In the genomic region with DNA sequence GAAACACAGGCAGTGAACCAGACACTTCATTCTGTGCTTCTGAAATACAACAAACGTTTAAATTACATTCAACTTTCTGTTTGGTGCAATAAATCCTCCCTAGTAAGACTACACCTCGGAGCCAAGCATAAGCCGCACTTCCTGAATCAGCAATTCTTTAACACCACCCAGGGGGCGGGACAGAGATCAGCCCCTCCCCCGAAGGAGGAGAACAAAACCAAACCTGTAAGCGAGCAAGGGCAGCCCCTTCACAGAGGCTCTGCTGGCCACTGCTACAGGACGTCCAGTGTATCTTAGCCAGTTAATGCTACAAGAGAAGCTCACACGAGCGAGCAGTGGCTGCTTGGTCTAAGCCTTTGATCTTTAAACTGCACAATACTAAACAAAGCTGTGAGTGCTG, we compare ENCODE assay signal across 9 mouse cellular contexts. TPM values are rescaled to one million over a fixed set of nuclear protein-coding genes. Genes with fewer than 3 reads are reported as not detected.
A peak's percentile ranks its signal among the peaks of the same experiment; 100 is the strongest.
DNase-seq lines count a peak whose midpoint lies in the region; ATAC-seq and TF ChIP-seq lines count a peak whose summit lies in the region.
"Had no signal": no experiment of that assay in that cellular context is flagged by ENCODE, and none has a peak within 500 bp of the region (broad histone marks: within the 10 kb centered on the region; RNA-seq: fewer than 3 reads in every experiment).

No protein-coding gene starts in this region.

- ATAC-seq in erythroid progenitor cell, adult 5-6 weeks (replicated peaks; ENCODE audit: low FRiP score, poor library complexity, severe bottlenecking) = peak; percentile 85
- ATAC-seq in hindbrain, embryonic 13.5 days (ENCODE audit: low FRiP score) = no peak
- ATAC-seq in limb, embryonic 14.5 days (ENCODE audit: low FRiP score, low read depth) = peak; percentile 47; the same call in 1 of the 2 replicates
- no peak for ATAC-seq in midbrain, embryonic 14.5 days (ENCODE audit: low FRiP score, low TSS enrichment)
- peak; percentile 92 for ATAC-seq in stomach, postnatal 0 days (ENCODE audit: low FRiP score, low TSS enrichment)

- TF ChIP-seq EP300 in stomach, postnatal 0 days (optimal IDR thresholded peaks at IDR 0.05) = no peak

- H3K4me2 ChIP-seq in hindbrain, embryonic 13.5 days = peak overlapping the region; percentile 4; the same call in 1 of the 2 replicates
- H3K4me2 ChIP-seq in limb, embryonic 14.5 days (replicated peaks; ENCODE audit: low read depth, low read length, severe bottlenecking) = peak overlapping the region; percentile 36
- peak overlapping the region; percentile 37 for H3K4me2 ChIP-seq in midbrain, embryonic 14.5 days (ENCODE audit: low read length)
- peak overlapping the region; percentile 37 for H3K4me2 ChIP-seq in stomach, postnatal 0 days (replicated peaks; ENCODE audit: low read depth)

- DNase-seq in heart, adult 11 months = peak; percentile 94
- DNase-seq in heart, adult 8-10 months (ENCODE audit: low spot score) = no peak
- DNase-seq in limb, embryonic 14.5 days (ENCODE audit: low spot score) = peak; percentile 76
- peak; percentile 67 for DNase-seq in midbrain, embryonic 14.5 days
- peak; percentile 85 for DNase-seq in stomach, postnatal 0 days (ENCODE audit: low spot score)
- no peak for DNase-seq in layer of hippocampus, adult 9-10 months (ENCODE audit: low spot score)

- no peaks in the 10 kb centered on the region for H3K9me3 ChIP-seq in hindbrain, embryonic 13.5 days
- no peaks in the 10 kb centered on the region for H3K9me3 ChIP-seq in limb, embryonic 14.5 days (ENCODE audit: control insufficient read depth, low read length)
- H3K9me3 ChIP-seq in midbrain, embryonic 14.5 days (ENCODE audit: control insufficient read depth, low read length) = no peaks in the 10 kb centered on the region
- H3K9me3 ChIP-seq in stomach, postnatal 0 days (ENCODE audit: control insufficient read depth, low read length) = no peaks in the 10 kb centered on the region

- no peaks in the 10 kb centered on the region for H3K27me3 ChIP-seq in hindbrain, embryonic 13.5 days
- H3K27me3 ChIP-seq in limb, embryonic 14.5 days (ENCODE audit: control insufficient read depth, insufficient read depth, low read length) = no peaks in the 10 kb centered on the region
- H3K27me3 ChIP-seq in midbrain, embryonic 14.5 days (ENCODE audit: control insufficient read depth, insufficient read depth, low read length) = no peaks in the 10 kb centered on the region
- H3K27me3 ChIP-seq in stomach, postnatal 0 days (ENCODE audit: control insufficient read depth, insufficient read depth, low read length) = no peaks in the 10 kb centered on the region

- peaks cover 13% of the 10 kb centered on the region; the same call in 1 of the 2 replicates for H3K4me1 ChIP-seq in hindbrain, embryonic 13.5 days (replicated peaks)
- peaks cover 25% of the 10 kb centered on the region for H3K4me1 ChIP-seq in limb, embryonic 14.5 days (ENCODE audit: control insufficient read depth, insufficient read depth, low read length)
- H3K4me1 ChIP-seq in midbrain, embryonic 14.5 days (ENCODE audit: control insufficient read depth, insufficient read depth, low read length) = no peaks in the 10 kb centered on the region
- H3K4me1 ChIP-seq in stomach, postnatal 0 days (replicated peaks; ENCODE audit: control insufficient read depth, insufficient read depth) = no peaks in the 10 kb centered on the region

- TF ChIP-seq CTCF in stomach, postnatal 0 days (IDR thresholded peaks at IDR 0.05; ENCODE audit: low read depth) = no peak

- no peaks in the 10 kb centered on the region for H3K36me3 ChIP-seq in hindbrain, embryonic 13.5 days
- peaks cover 14% of the 10 kb centered on the region for H3K36me3 ChIP-seq in limb, embryonic 14.5 days (ENCODE audit: control insufficient read depth, insufficient read depth, low read length)
- no peaks in the 10 kb centered on the region for H3K36me3 ChIP-seq in midbrain, embryonic 14.5 days (ENCODE audit: control insufficient read depth, insufficient read depth, low read length)
- H3K36me3 ChIP-seq in stomach, postnatal 0 days (ENCODE audit: control insufficient read depth, insufficient read depth, low read length) = no peaks in the 10 kb centered on the region
- H3K36me3 ChIP-seq: G1E had no signal

- H3K9ac ChIP-seq in hindbrain, embryonic 13.5 days = no peak overlapping the region
- H3K9ac ChIP-seq in limb, embryonic 14.5 days (ENCODE audit: low read depth, low read length, severe bottlenecking) = no peak overlapping the region
- no peak overlapping the region for H3K9ac ChIP-seq in midbrain, embryonic 14.5 days (replicated peaks; ENCODE audit: low read length)
- no peak overlapping the region for H3K9ac ChIP-seq in stomach, postnatal 0 days (ENCODE audit: low read length)

- H3K27ac ChIP-seq in hindbrain, embryonic 13.5 days = no peak overlapping the region
- H3K27ac ChIP-seq in limb, embryonic 14.5 days (replicated peaks; ENCODE audit: low read depth, low read length) = peak overlapping the region; percentile 63; the same call in 1 of the 2 replicates
- H3K27ac ChIP-seq in midbrain, embryonic 14.5 days (replicated peaks; ENCODE audit: low read depth, low read length) = no peak overlapping the region
- H3K27ac ChIP-seq in stomach, postnatal 0 days (replicated peaks) = 0 out of 2 replicates have a peak overlapping the region, but pooled peaks have one; percentile 20

- 7% methylated on average over 9 of the region's 9 CpGs for WGBS in hindbrain, embryonic 13.5 days
- WGBS in limb, embryonic 14.5 days = 8% methylated on average over 9 of the region's 9 CpGs
- WGBS in midbrain, embryonic 14.5 days = 1% methylated on average over 9 of the region's 9 CpGs
- 1% methylated on average over 9 of the region's 9 CpGs for WGBS in stomach, postnatal 0 days

- TF ChIP-seq POLR2A in limb, embryonic 14.5 days (IDR thresholded peaks at IDR 0.05; ENCODE audit: borderline replicate concordance, extremely low read depth, insufficient read depth, insufficient read length) = no peak

- no peak overlapping the region for H3K4me3 ChIP-seq in hindbrain, embryonic 13.5 days
- H3K4me3 ChIP-seq in limb, embryonic 14.5 days (replicated peaks; ENCODE audit: low read length) = no peak overlapping the region; the same call in 1 of the 2 replicates
- H3K4me3 ChIP-seq in midbrain, embryonic 14.5 days (replicated peaks; ENCODE audit: low read depth, low read length) = no peak overlapping the region
- H3K4me3 ChIP-seq in stomach, postnatal 0 days (ENCODE audit: low read depth, low read length) = peak overlapping the region; percentile 0; the same call in 1 of the 2 replicates

RNA-seq across cellular contexts. Expression of gene Prickle1, which starts 43.5 kb away (rescaled TPM):
- 10 to 100 TPM; 10.8 to 18.3 (median 15.4) TPM for total RNA-seq in heart, adult 8-10 months (2022)
- 0.42 TPM in 1 of 2 replicates, not detected in the other for total RNA-seq in erythroid progenitor cell, adult 5-6 weeks (2015; ENCODE audit: low replicate concordance)
- total RNA-seq in erythroid progenitor cell, adult 5-6 weeks (2017; ENCODE audit: low replicate concordance) = not detected in 2 replicates
- 14.9 and 15.9 TPM in 2 replicates for polyA plus RNA-seq in hindbrain, embryonic 13.5 days (2015; fragmentation: Nextera tagmentation; extraction: Ambion mirVana)
- polyA plus RNA-seq in limb, embryonic 14.5 days (2012; rRNA removed) = 31.4 and 36.6 TPM in 2 replicates
- polyA plus RNA-seq in limb, embryonic 14.5 days (2014; fragmentation: Nextera tagmentation; extraction: Ambion mirVana) = 54.0 and 64.2 TPM in 2 replicates
- 8.2 and 11.6 TPM in 2 replicates for polyA plus RNA-seq in midbrain, embryonic 14.5 days (2014; fragmentation: Nextera tagmentation; extraction: Ambion mirVana)
- polyA plus RNA-seq in stomach, postnatal 0 days (2015; fragmentation: Nextera tagmentation; extraction: Ambion mirVana) = 6.5 and 8.1 TPM in 2 replicates
- polyA plus RNA-seq: G1E had no signal

Comparison
In these comparisons a context has a peak if more than half of its experiments do, and no peak if none do; other contexts are left out.
1. DNase-seq: peak in heart, adult 11 months (single experiment), limb, embryonic 14.5 days (single experiment), midbrain, embryonic 14.5 days (single experiment) and stomach, postnatal 0 days (single experiment); none in heart, adult 8-10 months (single experiment) and layer of hippocampus, adult 9-10 months (single experiment).
2. ATAC-seq: peak in erythroid progenitor cell, adult 5-6 weeks (single experiment), limb, embryonic 14.5 days (single experiment) and stomach, postnatal 0 days (single experiment); none in hindbrain, embryonic 13.5 days (single experiment) and midbrain, embryonic 14.5 days (single experiment).
3. H3K27ac ChIP-seq: peak in limb, embryonic 14.5 days (single experiment) and stomach, postnatal 0 days (single experiment); none in hindbrain, embryonic 13.5 days (single experiment) and midbrain, embryonic 14.5 days (single experiment).
4. Peak in every context shown above with its lines, with median percentiles within 50 percentile points of each other: H3K4me2 ChIP-seq.